Mouse (Mus musculus): Measurements from ENCODE around the gene Inpp5k. TPM values are rescaled to one million over a fixed set of nuclear protein-coding genes. Genes with fewer than 3 reads are reported as not detected.

The Inpp5k gene
- polyA plus RNA-seq (2016; fragmentation: Nextera tagmentation; extraction: Ambion mirVana) = 16.5 and 19.0 TPM in 2 replicates

GRCm38 (mm10) chr11:75630645-75631229 lies at the start of gene Inpp5k:
Inpp5k (plus strand) TSS chr11:75630988.
- Histone ChIP-seq H3K4me3 (peak within 1 kb of the TSS; percentile 82), H3K27me3 (replicated peaks; ENCODE audit: low read depth, poor library complexity, severe bottlenecking) (no peaks in the 10 kb centered on the region), H3K27ac (replicated peaks) (peak within 1 kb of the TSS; percentile 78), H3K4me1 (peaks cover 37% of the 10 kb centered on the region), H3K9me3 (no peaks in the 10 kb centered on the region), H3K36me3 (replicated peaks) (peaks cover 26% of the 10 kb centered on the region)
- WGBS = under 1% methylated on average over 53 of the region's 53 CpGs
- DNase-seq (ENCODE audit: low spot score) = peak; percentile 96

GRCm38 (mm10) chr11:75581495-75582149 lies 49.2 kb upstream of the Inpp5k start:
- Histone ChIP-seq H3K27ac (replicated peaks) (no peak overlapping the region), H3K4me1 (peaks cover 4% of the 10 kb centered on the region; the same call in 1 of the 2 replicates), H3K27me3 (replicated peaks; ENCODE audit: low read depth, poor library complexity, severe bottlenecking) (no peaks in the 10 kb centered on the region), H3K4me3 (no peak overlapping the region), H3K9me3 (no peaks in the 10 kb centered on the region), H3K36me3 (replicated peaks) (no peaks in the 10 kb centered on the region)
- 91% methylated on average over 7 of the region's 7 CpGs for WGBS
- DNase-seq (ENCODE audit: low spot score) = no peak

GRCm38 (mm10) chr11:75583521-75583920 lies 47.3 kb upstream of the Inpp5k start:
- Histone ChIP-seq H3K4me1 (peaks cover 13% of the 10 kb centered on the region), H3K4me3 (no peak overlapping the region), H3K9me3 (no peaks in the 10 kb centered on the region), H3K27me3 (replicated peaks; ENCODE audit: low read depth, poor library complexity, severe bottlenecking) (no peaks in the 10 kb centered on the region), H3K27ac (replicated peaks) (no peak overlapping the region), H3K36me3 (replicated peaks) (no peaks in the 10 kb centered on the region)
- 74% methylated on average over 2 of the region's 2 CpGs for whole genome bisulfite sequencing
- DNase-seq (ENCODE audit: low spot score) = no peak

GRCm38 (mm10) chr11:75585061-75585460 lies 45.7 kb upstream of the Inpp5k start:
- 81% methylated on average over 4 of the region's 4 CpGs for WGBS
- Histone ChIP-seq H3K9me3 (no peaks in the 10 kb centered on the region), H3K27ac (replicated peaks) (no peak overlapping the region), H3K4me3 (no peak overlapping the region), H3K4me1 (peaks cover 28% of the 10 kb centered on the region), H3K27me3 (replicated peaks; ENCODE audit: low read depth, poor library complexity, severe bottlenecking) (no peaks in the 10 kb centered on the region), H3K36me3 (replicated peaks) (peaks cover 3% of the 10 kb centered on the region; the same call in 1 of the 2 replicates)
- no peak for DNase-seq (ENCODE audit: low spot score)

- DNase-seq (ENCODE audit: low spot score) = no peak
- no peak overlapping the region for H3K27ac ChIP-seq (replicated peaks)
- WGBS = 77% methylated on average over 5 of the region's 5 CpGs
- no peaks in the 10 kb centered on the region for H3K9me3 ChIP-seq
- peaks cover 5% of the 10 kb centered on the region for H3K36me3 ChIP-seq (replicated peaks)
- H3K4me3 ChIP-seq = no peak overlapping the region
- H3K4me1 ChIP-seq = peaks cover 30% of the 10 kb centered on the region
- no peaks in the 10 kb centered on the region for H3K27me3 ChIP-seq (replicated peaks; ENCODE audit: low read depth, poor library complexity, severe bottlenecking)
Measured at GRCm38 (mm10) chr11:75585978-75586377, 44.8 kb upstream of the Inpp5k start.

GRCm38 (mm10) chr11:75586963-75587362 lies 43.8 kb upstream of the Inpp5k start:
- H3K4me1 ChIP-seq = peaks cover 30% of the 10 kb centered on the region
- no peak overlapping the region for H3K4me3 ChIP-seq
- H3K36me3 ChIP-seq (replicated peaks) = peaks cover 13% of the 10 kb centered on the region
- WGBS = 78% methylated on average over 5 of the region's 5 CpGs
- no peak for DNase-seq (ENCODE audit: low spot score)
- H3K9me3 ChIP-seq = no peaks in the 10 kb centered on the region
- H3K27ac ChIP-seq (replicated peaks) = no peak overlapping the region
- no peaks in the 10 kb centered on the region for H3K27me3 ChIP-seq (replicated peaks; ENCODE audit: low read depth, poor library complexity, severe bottlenecking)

- 6% methylated on average over 49 of the region's 49 CpGs for WGBS
- Histone ChIP-seq H3K36me3 (replicated peaks) (peaks cover 21% of the 10 kb centered on the region), H3K27me3 (replicated peaks; ENCODE audit: low read depth, poor library complexity, severe bottlenecking) (no peaks in the 10 kb centered on the region), H3K4me1 (peaks cover 30% of the 10 kb centered on the region), H3K9me3 (no peaks in the 10 kb centered on the region), H3K27ac (replicated peaks) (peak within 1 kb of the TSS; percentile 92), H3K4me3 (peak within 1 kb of the TSS; percentile 78)
- DNase-seq (ENCODE audit: low spot score) = peak; percentile 95
Measured at GRCm38 (mm10) chr11:75587493-75588284, 43.1 kb upstream of the Inpp5k start, which contains the start of gene Pitpna. Pitpna (plus strand) TSS chr11:75588097.

- H3K27me3 ChIP-seq (replicated peaks; ENCODE audit: low read depth, poor library complexity, severe bottlenecking) = no peaks in the 10 kb centered on the region
- no peaks in the 10 kb centered on the region for H3K9me3 ChIP-seq
- peak overlapping the region; percentile 78 for H3K4me3 ChIP-seq
- H3K36me3 ChIP-seq (replicated peaks) = peaks cover 28% of the 10 kb centered on the region
- H3K4me1 ChIP-seq = peaks cover 30% of the 10 kb centered on the region
- WGBS = under 1% methylated on average over 37 of the region's 37 CpGs
- H3K27ac ChIP-seq (replicated peaks) = peak overlapping the region; percentile 92
- DNase-seq (ENCODE audit: low spot score) = no peak
Measured at GRCm38 (mm10) chr11:75588285-75588941, 42.4 kb upstream of the Inpp5k start.

- no peak for DNase-seq (ENCODE audit: low spot score)
- 91% methylated on average over 5 of the region's 5 CpGs for WGBS
- Histone ChIP-seq H3K4me3 (no peak overlapping the region), H3K4me1 (peaks cover 26% of the 10 kb centered on the region), H3K27me3 (replicated peaks; ENCODE audit: low read depth, poor library complexity, severe bottlenecking) (no peaks in the 10 kb centered on the region), H3K36me3 (replicated peaks) (peaks cover 69% of the 10 kb centered on the region), H3K9me3 (no peaks in the 10 kb centered on the region), H3K27ac (replicated peaks) (no peak overlapping the region)
Measured at GRCm38 (mm10) chr11:75592612-75593011, 38.2 kb upstream of the Inpp5k start.

- no peak for DNase-seq (ENCODE audit: low spot score)
- whole genome bisulfite sequencing = 85% methylated on average over 9 of the region's 9 CpGs
- H3K4me3 ChIP-seq = no peak overlapping the region
- H3K4me1 ChIP-seq = peaks cover 8% of the 10 kb centered on the region
- no peak overlapping the region for H3K27ac ChIP-seq (replicated peaks)
- H3K36me3 ChIP-seq (replicated peaks) = peaks cover 85% of the 10 kb centered on the region
- no peaks in the 10 kb centered on the region for H3K27me3 ChIP-seq (replicated peaks; ENCODE audit: low read depth, poor library complexity, severe bottlenecking)
- no peaks in the 10 kb centered on the region for H3K9me3 ChIP-seq
Measured at GRCm38 (mm10) chr11:75594431-75594830, 36.4 kb upstream of the Inpp5k start.

- no peak for DNase-seq (ENCODE audit: low spot score)
- H3K4me1 ChIP-seq = no peaks in the 10 kb centered on the region
- no peak overlapping the region for H3K27ac ChIP-seq (replicated peaks)
- H3K27me3 ChIP-seq (replicated peaks; ENCODE audit: low read depth, poor library complexity, severe bottlenecking) = no peaks in the 10 kb centered on the region
- no peaks in the 10 kb centered on the region for H3K9me3 ChIP-seq
- peaks cover 85% of the 10 kb centered on the region for H3K36me3 ChIP-seq (replicated peaks)
- 80% methylated on average over 2 of the region's 2 CpGs for WGBS
- H3K4me3 ChIP-seq = no peak overlapping the region
Measured at GRCm38 (mm10) chr11:75595404-75595803, 35.4 kb upstream of the Inpp5k start.

GRCm38 (mm10) chr11:75595816-75596215 lies 35.0 kb upstream of the Inpp5k start:
- no peak for DNase-seq (ENCODE audit: low spot score)
- H3K27me3 ChIP-seq (replicated peaks; ENCODE audit: low read depth, poor library complexity, severe bottlenecking) = no peaks in the 10 kb centered on the region
- H3K4me1 ChIP-seq = no peaks in the 10 kb centered on the region
- 71% methylated on average over 7 of the region's 7 CpGs for WGBS
- no peak overlapping the region for H3K4me3 ChIP-seq
- no peaks in the 10 kb centered on the region for H3K9me3 ChIP-seq
- peaks cover 90% of the 10 kb centered on the region for H3K36me3 ChIP-seq (replicated peaks)
- no peak overlapping the region for H3K27ac ChIP-seq (replicated peaks)
